Mouse (Mus musculus) cerebellum, postnatal 14 days (tissue): Measurements from ENCODE around the gene 4933412E24Rik.

Experiments used
- DNase-seq, 2 experiments: peaks; one replicate each; pipeline ENCODE4 v3.0.0; 2021; ENCODE audit warnings: mixed read lengths in 2 of 2

4933412E24Rik gene

GRCm38 (mm10) chr15:60016513-60016912 is at the start of gene 4933412E24Rik:
TSS of gene 4933412E24Rik (minus strand) at chr15:60016613.
- DNase-seq: no peak

GRCm38 (mm10) chr15:60030728-60031127 is 14.3 kb upstream of the 4933412E24Rik start:
- no peak for DNase-seq

DNA sequence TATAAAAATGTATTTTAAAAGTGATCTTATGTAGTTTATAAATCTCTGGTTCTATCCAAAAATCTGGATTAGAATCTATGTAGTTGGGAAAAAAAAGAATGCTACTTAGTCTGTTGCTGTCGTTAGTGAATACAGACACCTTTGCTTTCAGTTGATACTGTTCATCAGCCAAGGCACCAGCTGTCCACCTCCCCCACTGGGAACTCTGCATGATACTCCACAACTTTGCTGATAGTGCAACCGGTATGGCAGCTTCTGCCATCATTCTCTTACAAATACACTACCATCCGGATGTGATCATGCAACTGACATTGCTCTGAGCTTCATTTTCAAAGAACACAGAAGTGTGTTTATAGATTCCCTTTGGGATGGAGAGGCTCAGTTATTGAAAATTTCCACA is 4.8 kb upstream of the 4933412E24Rik start:
- peak; percentile 1 for DNase-seq

GRCm38 (mm10) chr15:60010199-60010598 is 6.2 kb downstream of the 4933412E24Rik start:
- DNase-seq: no peak

- DNase-seq: no peak
These were observed 6.8 kb downstream of the 4933412E24Rik start for GRCm38 (mm10) chr15:60009610-60010009.

- no peak for DNase-seq
These were observed 32.6 kb downstream of the 4933412E24Rik start for GRCm38 (mm10) chr15:59983777-59984176.

- DNase-seq: no peak
These were observed 41.1 kb downstream of the 4933412E24Rik start for GRCm38 (mm10) chr15:59975310-59975709.

- no peak for DNase-seq
These were observed 41.8 kb downstream of the 4933412E24Rik start for GRCm38 (mm10) chr15:59974584-59974983.

- DNase-seq: no peak
These were observed 42.5 kb downstream of the 4933412E24Rik start for GRCm38 (mm10) chr15:59973651-59974519.
